Mouse (Mus musculus): ENCODE measurements around the gene Sox1. TPM values are rescaled to one million over a fixed set of nuclear protein-coding genes. Genes with fewer than 3 reads are reported as not detected.

Gene Sox1
- polyA plus RNA-seq, 1 experiment from 2014 or later, result not detected

- WGBS, result 17% methylated on average over 1 of the region's 1 CpGs
- ATAC-seq (replicated peaks; ENCODE audit: low FRiP score), result no peak
- no peak overlapping the region for H3K4me2 ChIP-seq
Observed at GRCm38 (mm10) chr8:12392801-12393200, 2.3 kb upstream of the Sox1 start.

GRCm38 (mm10) chr8:12394385-12395000, 602 bp upstream of the Sox1 start:
- peak; percentile 45 for DNase-seq (ENCODE audit: low spot score)
- peaks cover 98% of the 10 kb centered on the region for H3K27me3 ChIP-seq (replicated peaks; ENCODE audit: control insufficient read depth, insufficient read depth, low read length)
- peaks cover 2% of the 10 kb centered on the region for H3K4me1 ChIP-seq (replicated peaks; ENCODE audit: control insufficient read depth, insufficient read depth, low read length)
- WGBS, result 2% methylated on average over 22 of the region's 22 CpGs
- peak overlapping the region; percentile 58 for H3K4me2 ChIP-seq
- H3K36me3 ChIP-seq (ENCODE audit: control insufficient read depth, insufficient read depth, low read length), result no peaks in the 10 kb centered on the region
- H3K9ac ChIP-seq (ENCODE audit: low read depth, low read length), result no peak overlapping the region
- no peak for ATAC-seq (replicated peaks; ENCODE audit: low FRiP score)
- peak overlapping the region; percentile 39; the same call in 1 of the 2 replicates for H3K4me3 ChIP-seq (ENCODE audit: low read depth, low read length)
- no peaks in the 10 kb centered on the region for H3K9me3 ChIP-seq (ENCODE audit: control insufficient read depth, low read length)
- H3K27ac ChIP-seq (ENCODE audit: low read depth, low read length), result no peak overlapping the region

More at GRCm38 (mm10) chr8:12392801-12393200, 2.3 kb upstream of the Sox1 start:
- Histone ChIP-seq H3K9me3 (ENCODE audit: control insufficient read depth, low read length) (no peaks in the 10 kb centered on the region), H3K9ac (ENCODE audit: low read depth, low read length) (no peak overlapping the region), H3K27me3 (replicated peaks; ENCODE audit: control insufficient read depth, insufficient read depth, low read length) (peaks cover 100% of the 10 kb centered on the region), H3K27ac (ENCODE audit: low read depth, low read length) (no peak overlapping the region), H3K4me3 (ENCODE audit: low read depth, low read length) (no peak overlapping the region), H3K4me1 (replicated peaks; ENCODE audit: control insufficient read depth, insufficient read depth, low read length) (peaks cover 2% of the 10 kb centered on the region), H3K36me3 (ENCODE audit: control insufficient read depth, insufficient read depth, low read length) (no peaks in the 10 kb centered on the region)
- DNase-seq (ENCODE audit: low spot score), result no peak

GRCm38 (mm10) chr8:12396501-12397345, 1.6 kb downstream of the Sox1 start:
- H3K9me3 ChIP-seq (ENCODE audit: control insufficient read depth, low read length), result no peaks in the 10 kb centered on the region
- H3K27me3 ChIP-seq (replicated peaks; ENCODE audit: control insufficient read depth, insufficient read depth, low read length), result peaks cover 98% of the 10 kb centered on the region
- peak overlapping the region; percentile 29 for H3K4me3 ChIP-seq (ENCODE audit: low read depth, low read length)
- H3K4me2 ChIP-seq, result peak overlapping the region; percentile 41
- ATAC-seq (replicated peaks; ENCODE audit: low FRiP score) (no peak), DNase-seq (ENCODE audit: low spot score) (peak; percentile 52)
- H3K27ac ChIP-seq (ENCODE audit: low read depth, low read length), result no peak overlapping the region
- no peaks in the 10 kb centered on the region for H3K36me3 ChIP-seq (ENCODE audit: control insufficient read depth, insufficient read depth, low read length)
- peaks cover 2% of the 10 kb centered on the region for H3K4me1 ChIP-seq (replicated peaks; ENCODE audit: control insufficient read depth, insufficient read depth, low read length)
- WGBS, result 2% methylated on average over 104 of the region's 118 CpGs
- H3K9ac ChIP-seq (ENCODE audit: low read depth, low read length), result no peak overlapping the region

GRCm38 (mm10) chr8:12397346-12397925, 2.3 kb downstream of the Sox1 start:
- DNase-seq (ENCODE audit: low spot score) (peak; percentile 42), ATAC-seq (replicated peaks; ENCODE audit: low FRiP score) (no peak)
- WGBS, result 1% methylated on average over 59 of the region's 59 CpGs
- Histone ChIP-seq H3K36me3 (ENCODE audit: control insufficient read depth, insufficient read depth, low read length) (no peaks in the 10 kb centered on the region), H3K4me1 (replicated peaks; ENCODE audit: control insufficient read depth, insufficient read depth, low read length) (peaks cover 2% of the 10 kb centered on the region), H3K9me3 (ENCODE audit: control insufficient read depth, low read length) (no peaks in the 10 kb centered on the region), H3K27me3 (replicated peaks; ENCODE audit: control insufficient read depth, insufficient read depth, low read length) (peaks cover 98% of the 10 kb centered on the region), H3K9ac (ENCODE audit: low read depth, low read length) (no peak overlapping the region), H3K4me2 (peak overlapping the region; percentile 41), H3K27ac (ENCODE audit: low read depth, low read length) (no peak overlapping the region), H3K4me3 (ENCODE audit: low read depth, low read length) (no peak overlapping the region; the same call in 1 of the 2 replicates)

- Histone ChIP-seq H3K9me3 (ENCODE audit: control insufficient read depth, low read length) (no peaks in the 10 kb centered on the region), H3K27ac (ENCODE audit: low read depth, low read length) (no peak overlapping the region), H3K9ac (ENCODE audit: low read depth, low read length) (no peak overlapping the region), H3K4me2 (no peak overlapping the region), H3K27me3 (replicated peaks; ENCODE audit: control insufficient read depth, insufficient read depth, low read length) (peaks cover 98% of the 10 kb centered on the region), H3K4me1 (replicated peaks; ENCODE audit: control insufficient read depth, insufficient read depth, low read length) (peaks cover 2% of the 10 kb centered on the region), H3K36me3 (ENCODE audit: control insufficient read depth, insufficient read depth, low read length) (no peaks in the 10 kb centered on the region), H3K4me3 (ENCODE audit: low read depth, low read length) (no peak overlapping the region)
- WGBS, result 5% methylated on average over 21 of the region's 21 CpGs
- ATAC-seq (replicated peaks; ENCODE audit: low FRiP score) (no peak), DNase-seq (ENCODE audit: low spot score) (no peak)
Observed at GRCm38 (mm10) chr8:12398011-12398945, 3.2 kb downstream of the Sox1 start.

GRCm38 (mm10) chr8:12399421-12400205, 4.5 kb downstream of the Sox1 start:
- Histone ChIP-seq H3K9ac (ENCODE audit: low read depth, low read length) (no peak overlapping the region), H3K27me3 (replicated peaks; ENCODE audit: control insufficient read depth, insufficient read depth, low read length) (peaks cover 97% of the 10 kb centered on the region), H3K4me3 (ENCODE audit: low read depth, low read length) (no peak overlapping the region), H3K36me3 (ENCODE audit: control insufficient read depth, insufficient read depth, low read length) (no peaks in the 10 kb centered on the region), H3K4me1 (replicated peaks; ENCODE audit: control insufficient read depth, insufficient read depth, low read length) (peaks cover 2% of the 10 kb centered on the region), H3K9me3 (ENCODE audit: control insufficient read depth, low read length) (no peaks in the 10 kb centered on the region), H3K4me2 (no peak overlapping the region), H3K27ac (ENCODE audit: low read depth, low read length) (no peak overlapping the region)
- no peak for DNase-seq (ENCODE audit: low spot score)
- no peak for ATAC-seq (replicated peaks; ENCODE audit: low FRiP score)
- WGBS, result 5% methylated on average over 5 of the region's 5 CpGs

- no peak overlapping the region for H3K27ac ChIP-seq (ENCODE audit: low read depth, low read length)
- no peaks in the 10 kb centered on the region; the same call in 1 of the 2 replicates for H3K4me1 ChIP-seq (replicated peaks; ENCODE audit: control insufficient read depth, insufficient read depth, low read length)
- H3K36me3 ChIP-seq (ENCODE audit: control insufficient read depth, insufficient read depth, low read length), result no peaks in the 10 kb centered on the region
- H3K27me3 ChIP-seq (replicated peaks; ENCODE audit: control insufficient read depth, insufficient read depth, low read length), result peaks cover 95% of the 10 kb centered on the region
- DNase-seq (ENCODE audit: low spot score) (peak; percentile 48), ATAC-seq (replicated peaks; ENCODE audit: low FRiP score) (no peak)
- WGBS, result 2% methylated on average over 43 of the region's 44 CpGs
- H3K9ac ChIP-seq (ENCODE audit: low read depth, low read length), result no peak overlapping the region
- no peak overlapping the region for H3K4me3 ChIP-seq (ENCODE audit: low read depth, low read length)
- no peaks in the 10 kb centered on the region for H3K9me3 ChIP-seq (ENCODE audit: control insufficient read depth, low read length)
- no peak overlapping the region for H3K4me2 ChIP-seq
Observed at GRCm38 (mm10) chr8:12400611-12401390, 5.7 kb downstream of the Sox1 start.

All from liver, embryonic 11.5 days (tissue).